Mouse (Mus musculus) ES-Bruce4 (cell line): ENCODE measurements around the gene Slc9a7.

Source experiments
- CTCF ChIP-seq: IDR thresholded peaks from one replicate; pipeline ENCODE4 v1.8.1; 2011; ENCODE audit warnings: low read depth, low read length
- POLR2A ChIP-seq: IDR thresholded peaks from one replicate; pipeline ENCODE4 v1.8.1; 2011; ENCODE audit warnings: low read length; ENCODE audit not compliant: insufficient read depth

DNA sequence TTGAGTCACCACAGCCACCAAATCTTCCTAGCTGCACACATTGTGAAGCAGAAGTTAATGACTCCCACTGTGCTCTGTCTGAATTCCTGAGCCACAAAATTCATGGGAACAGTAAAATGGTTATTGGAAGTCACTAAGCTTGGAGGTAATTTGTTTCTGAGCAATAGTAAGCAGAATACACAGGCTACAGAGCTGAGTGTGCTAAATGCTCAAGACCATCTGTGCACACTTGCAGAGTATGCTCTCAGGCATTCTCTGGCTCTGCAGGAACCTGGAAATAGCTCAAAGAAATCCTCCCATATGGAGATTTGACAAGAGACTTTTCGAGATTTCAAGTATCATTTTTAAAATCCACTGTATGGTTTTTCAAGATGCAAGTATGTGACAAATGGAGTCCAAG is 41.1 kb upstream of the Slc9a7 start:
- TF ChIP-seq POLR2A (no peak), CTCF (no peak)
